Mouse (Mus musculus) hindbrain, embryonic 14.5 days (tissue): ENCODE measurements around the gene Taco1. TPM values are rescaled to one million over a fixed set of nuclear protein-coding genes. Genes with fewer than 3 reads are reported as not detected.

Experiments
- polyA plus RNA-seq: library from polyadenylated mRNA; unstranded; fragments of >200 nt; fragmentation: Nextera tagmentation; extraction: Ambion mirVana; gene quantifications from 2 replicates; pipeline ENCODE4 v1.2.1, GENCODE M21; 2014

Taco1 gene
- polyA plus RNA-seq, 1 experiment from 2014 or later, result 5.9 TPM

Other genes starting within 250 kb of the Taco1 start
- gene Cyb561, start 112.7 kb upstream of the Taco1 start, polyA plus RNA-seq, result 48.9 and 55.1 TPM in 2 replicates
- 6.0 and 6.8 TPM in 2 replicates for gene Ace, start 98.1 kb upstream of the Taco1 start, polyA plus RNA-seq
- not detected in 2 replicates for gene Ace3, start 71.4 kb upstream of the Taco1 start, polyA plus RNA-seq
- gene Kcnh6, start 57.9 kb upstream of the Taco1 start, polyA plus RNA-seq, result 2.3 and 2.5 TPM in 2 replicates
- gene Dcaf7, start 29.2 kb upstream of the Taco1 start, polyA plus RNA-seq, result 156 and 176 TPM in 2 replicates
- 16.5 and 18.7 TPM in 2 replicates for gene Map3k3, start 18.6 kb downstream of the Taco1 start, polyA plus RNA-seq
- gene Gm10840, start 94.8 kb downstream of the Taco1 start, polyA plus RNA-seq, result not detected in 2 replicates
- 140 and 158 TPM in 2 replicates for gene Limd2, start 94.8 kb downstream of the Taco1 start, polyA plus RNA-seq
- 27.4 and 30.1 TPM in 2 replicates for gene Strada, start 136.1 kb downstream of the Taco1 start, polyA plus RNA-seq
- 76.6 and 94.5 TPM in 2 replicates for gene Ccdc47, start 150.3 kb downstream of the Taco1 start, polyA plus RNA-seq
- gene Ddx42, start 150.9 kb downstream of the Taco1 start, polyA plus RNA-seq, result 78.0 and 82.2 TPM in 2 replicates
- gene Ftsj3, start 190.0 kb downstream of the Taco1 start, polyA plus RNA-seq, result 31.4 and 31.9 TPM in 2 replicates
- gene Psmc5, start 190.1 kb downstream of the Taco1 start, polyA plus RNA-seq, result 282 and 287 TPM in 2 replicates
- gene Smarcd2, start 206.9 kb downstream of the Taco1 start, polyA plus RNA-seq, result 12.8 and 16.8 TPM in 2 replicates
- 0.08 and 0.43 TPM in 2 replicates for gene Tcam1, start 210.6 kb downstream of the Taco1 start, polyA plus RNA-seq
- gene Gh, start 235.8 kb downstream of the Taco1 start, polyA plus RNA-seq, result not detected in 2 replicates
- 0.86 and 0.92 TPM in 2 replicates for gene Cd79b, start 248.7 kb downstream of the Taco1 start, polyA plus RNA-seq